Comparison of ENCODE assay signal across 12 mouse cellular contexts in genomic region chrX:111537859-111538258, GRCm38 (mm10). TPM values are rescaled to one million over a fixed set of nuclear protein-coding genes. Genes with fewer than 3 reads are reported as not detected.
DNase-seq lines count a peak whose midpoint lies in the region; ATAC-seq and TF ChIP-seq lines count a peak whose summit lies in the region.
"Had no signal": no experiment of that assay in that cellular context is flagged by ENCODE, and none has a peak within 500 bp of the region (broad histone marks: within the 10 kb centered on the region; RNA-seq: fewer than 3 reads in every experiment).

TSS of gene Rps6ka6 (minus strand) at chrX:111537959.

- TF ChIP-seq CTCF in lung, postnatal 0 days (IDR thresholded peaks at IDR 0.05), result no peak

- H3K27me3 ChIP-seq in lung, embryonic 15.5 days, result no peaks in the 10 kb centered on the region
- no peaks in the 10 kb centered on the region for H3K27me3 ChIP-seq in lung, postnatal 0 days (replicated peaks; ENCODE audit: insufficient read depth, low read length)
- no peaks in the 10 kb centered on the region for H3K27me3 ChIP-seq in forebrain, embryonic 14.5 days (replicated peaks; ENCODE audit: control insufficient read depth, insufficient read depth, low read length)
- no peaks in the 10 kb centered on the region for H3K27me3 ChIP-seq in limb, embryonic 11.5 days (ENCODE audit: control insufficient read depth, insufficient read depth, low read length)
- H3K27me3 ChIP-seq in stomach, embryonic 15.5 days (replicated peaks), result no peaks in the 10 kb centered on the region

- H3K4me3 ChIP-seq in lung, embryonic 15.5 days, result no peak within 1 kb of the TSS
- H3K4me3 ChIP-seq in lung, postnatal 0 days (ENCODE audit: low read depth, low read length), result no peak within 1 kb of the TSS
- H3K4me3 ChIP-seq in forebrain, embryonic 14.5 days (ENCODE audit: low read depth, low read length), result no peak within 1 kb of the TSS
- H3K4me3 ChIP-seq in limb, embryonic 11.5 days (ENCODE audit: low read depth, low read length), result no peak within 1 kb of the TSS
- no peak within 1 kb of the TSS for H3K4me3 ChIP-seq in stomach, embryonic 15.5 days (replicated peaks)
- H3K4me3 ChIP-seq: gastrocnemius, adult 2 months had no signal

- ATAC-seq in lung, embryonic 15.5 days (ENCODE audit: borderline replicate concordance, extremely low read depth, low FRiP score, low TSS enrichment), result no peak
- ATAC-seq in lung, postnatal 0 days, result no peak
- no peak for ATAC-seq in forebrain, embryonic 14.5 days
- no peak for ATAC-seq in limb, embryonic 11.5 days (ENCODE audit: insufficient number of reproducible peaks, low FRiP score, low TSS enrichment, low read depth)
- no peak for ATAC-seq in stomach, embryonic 15.5 days (ENCODE audit: insufficient read depth, low FRiP score, low read depth)
- ATAC-seq in activated CD4-positive, CD25-positive, alpha-beta regulatory T cell, adult 4 months, result no peak
- ATAC-seq: inflammation-experienced regulatory T-cells, adult 6 months had no signal

- H3K9ac ChIP-seq in lung, embryonic 15.5 days, result no peak within 1 kb of the TSS
- no peak within 1 kb of the TSS for H3K9ac ChIP-seq in lung, postnatal 0 days (replicated peaks; ENCODE audit: low read depth)
- H3K9ac ChIP-seq in forebrain, embryonic 14.5 days (ENCODE audit: low read length), result no peak within 1 kb of the TSS
- no peak within 1 kb of the TSS for H3K9ac ChIP-seq in limb, embryonic 11.5 days (ENCODE audit: low read length)
- no peak within 1 kb of the TSS for H3K9ac ChIP-seq in stomach, embryonic 15.5 days

- DNase-seq in lung, postnatal 0 days (ENCODE audit: low spot score), result no peak
- DNase-seq in forebrain, embryonic 14.5 days (ENCODE audit: low spot score), result no peak
- no peak for DNase-seq in limb, embryonic 11.5 days (ENCODE audit: low spot score)
- DNase-seq in cerebellum, postnatal 36 days, result no peak
- no peak for DNase-seq in gastrocnemius, postnatal 36 days
- DNase-seq: adrenal gland, adult 2 months; gastrocnemius, adult 2 months; right cerebral cortex, postnatal 4 days had no signal

- H3K9me3 ChIP-seq in lung, embryonic 15.5 days, result no peaks in the 10 kb centered on the region
- H3K9me3 ChIP-seq in lung, postnatal 0 days (ENCODE audit: low read length), result no peaks in the 10 kb centered on the region
- H3K9me3 ChIP-seq in forebrain, embryonic 14.5 days (replicated peaks; ENCODE audit: control insufficient read depth, low read length), result no peaks in the 10 kb centered on the region
- no peaks in the 10 kb centered on the region for H3K9me3 ChIP-seq in limb, embryonic 11.5 days (ENCODE audit: control insufficient read depth, low read length)
- H3K9me3 ChIP-seq in stomach, embryonic 15.5 days, result no peaks in the 10 kb centered on the region

- H3K36me3 ChIP-seq in lung, embryonic 15.5 days, result no peaks in the 10 kb centered on the region
- no peaks in the 10 kb centered on the region for H3K36me3 ChIP-seq in lung, postnatal 0 days (ENCODE audit: insufficient read depth, low read length)
- no peaks in the 10 kb centered on the region for H3K36me3 ChIP-seq in forebrain, embryonic 14.5 days (ENCODE audit: control insufficient read depth, insufficient read depth, low read length)
- no peaks in the 10 kb centered on the region for H3K36me3 ChIP-seq in limb, embryonic 11.5 days (ENCODE audit: control insufficient read depth, insufficient read depth, low read length)
- H3K36me3 ChIP-seq in stomach, embryonic 15.5 days, result no peaks in the 10 kb centered on the region

- H3K4me1 ChIP-seq in lung, embryonic 15.5 days, result no peaks in the 10 kb centered on the region
- H3K4me1 ChIP-seq in lung, postnatal 0 days (ENCODE audit: insufficient read depth, low read depth, low read length), result no peaks in the 10 kb centered on the region
- no peaks in the 10 kb centered on the region for H3K4me1 ChIP-seq in forebrain, embryonic 14.5 days (ENCODE audit: control insufficient read depth, insufficient read depth, low read length)
- H3K4me1 ChIP-seq in limb, embryonic 11.5 days (ENCODE audit: control insufficient read depth, insufficient read depth, low read length), result no peaks in the 10 kb centered on the region
- H3K4me1 ChIP-seq in stomach, embryonic 15.5 days, result no peaks in the 10 kb centered on the region

- H3K27ac ChIP-seq in lung, embryonic 15.5 days, result no peak within 1 kb of the TSS
- no peak within 1 kb of the TSS for H3K27ac ChIP-seq in lung, postnatal 0 days (ENCODE audit: low read length)
- no peak within 1 kb of the TSS for H3K27ac ChIP-seq in forebrain, embryonic 14.5 days (ENCODE audit: low read depth, low read length)
- no peak within 1 kb of the TSS for H3K27ac ChIP-seq in limb, embryonic 11.5 days (replicated peaks; ENCODE audit: low read depth, low read length)
- H3K27ac ChIP-seq in stomach, embryonic 15.5 days, result no peak within 1 kb of the TSS
- H3K27ac ChIP-seq: gastrocnemius, adult 2 months had no signal

- TF ChIP-seq EP300 in lung, postnatal 0 days (IDR thresholded peaks at IDR 0.05), result no peak

- H3K4me2 ChIP-seq in lung, embryonic 15.5 days, result no peak within 1 kb of the TSS
- no peak within 1 kb of the TSS for H3K4me2 ChIP-seq in lung, postnatal 0 days (replicated peaks; ENCODE audit: low read depth, low read length)
- no peak within 1 kb of the TSS for H3K4me2 ChIP-seq in forebrain, embryonic 14.5 days (ENCODE audit: low read length)
- H3K4me2 ChIP-seq in limb, embryonic 11.5 days (ENCODE audit: low read depth, severe bottlenecking), result no peak within 1 kb of the TSS
- no peak within 1 kb of the TSS for H3K4me2 ChIP-seq in stomach, embryonic 15.5 days

- 62% methylated on average over 10 of the region's 10 CpGs for WGBS in lung, embryonic 15.5 days
- WGBS in lung, postnatal 0 days, result 53% methylated on average over 10 of the region's 10 CpGs
- 81% methylated on average over 10 of the region's 10 CpGs for WGBS in forebrain, embryonic 14.5 days
- 59% methylated on average over 10 of the region's 10 CpGs for WGBS in limb, embryonic 11.5 days
- WGBS in stomach, embryonic 15.5 days, result 61% methylated on average over 10 of the region's 10 CpGs

- intact Hi-C loops in gastrocnemius, postnatal 36 days (cut with DNase I), result no loop called here

RNA-seq across cellular contexts. Expression of gene Rps6ka6, which starts in this region (rescaled TPM):
- polyA plus RNA-seq in lung, embryonic 15.5 days (2015; fragmentation: Nextera tagmentation; extraction: Ambion mirVana), result 19.5 and 20.6 TPM in 2 replicates
- 1.8 and 2.5 TPM in 2 replicates for polyA plus RNA-seq in lung, postnatal 0 days (2015; fragmentation: Nextera tagmentation; extraction: Ambion mirVana)
- polyA plus RNA-seq in forebrain, embryonic 14.5 days (2014; fragmentation: Nextera tagmentation; extraction: Ambion mirVana), result 40.4 and 41.7 TPM in 2 replicates
- 79.1 and 79.9 TPM in 2 replicates for polyA plus RNA-seq in limb, embryonic 11.5 days (2014; fragmentation: Nextera tagmentation; extraction: Ambion mirVana)
- 17.7 and 18.2 TPM in 2 replicates for polyA plus RNA-seq in stomach, embryonic 15.5 days (2015; fragmentation: Nextera tagmentation; extraction: Ambion mirVana)
- polyA plus RNA-seq in activated CD4-positive, CD25-positive, alpha-beta regulatory T cell, adult 4 months (2017; shearing (Covaris generic)), result not detected
- total RNA-seq in gastrocnemius, postnatal 36 days (2021), result under 1 TPM; 0.15 to 0.69 TPM
- polyA plus RNA-seq: adrenal gland, adult 2 months had no signal
